Mouse (Mus musculus): Measurements from ENCODE around the gene Sergef.
A peak's percentile ranks its signal among the peaks of the same experiment; 100 is the strongest.

Gene Sergef

GRCm38 (mm10) chr7:46615256-46615977 lies 24.2 kb downstream of the Sergef start:
- peak; percentile 98 for DNase-seq

GRCm38 (mm10) chr7:46614263-46614662 lies 25.3 kb downstream of the Sergef start:
- peak; percentile 89 for DNase-seq

- DNase-seq: peak; percentile 91
These were observed 26.5 kb downstream of the Sergef start for GRCm38 (mm10) chr7:46613091-46613490.

GRCm38 (mm10) chr7:46612421-46612937 lies 27.1 kb downstream of the Sergef start:
- DNase-seq: peak; percentile 90

- DNase-seq: no peak
These were observed 27.6 kb downstream of the Sergef start for GRCm38 (mm10) chr7:46611970-46612369.

- DNase-seq: no peak
These were observed 30.3 kb downstream of the Sergef start for GRCm38 (mm10) chr7:46609317-46609716.

- peak; percentile 93 for DNase-seq
These were observed 32.1 kb downstream of the Sergef start for GRCm38 (mm10) chr7:46607428-46608055.

- DNase-seq: no peak
These were observed 32.6 kb downstream of the Sergef start for GRCm38 (mm10) chr7:46607031-46607426.

- DNase-seq: peak; percentile 94
These were observed 33.1 kb downstream of the Sergef start for GRCm38 (mm10) chr7:46606391-46607030.

- DNase-seq: peak; percentile 96
These were observed 36.6 kb downstream of the Sergef start for GRCm38 (mm10) chr7:46603051-46603450.

- no peak for DNase-seq
These were observed 37.5 kb downstream of the Sergef start for GRCm38 (mm10) chr7:46602079-46602478.

- DNase-seq: no peak
These were observed 38.5 kb downstream of the Sergef start for GRCm38 (mm10) chr7:46601097-46601496.

GRCm38 (mm10) chr7:46597006-46597405 lies 42.6 kb downstream of the Sergef start:
- no peak for DNase-seq

- DNase-seq: no peak
These were observed 48.1 kb downstream of the Sergef start for GRCm38 (mm10) chr7:46591546-46591945.

- no peak for DNase-seq
These were observed 50.4 kb downstream of the Sergef start for GRCm38 (mm10) chr7:46589181-46589580.

- no peak for DNase-seq
These were observed 51.6 kb downstream of the Sergef start for GRCm38 (mm10) chr7:46588005-46588404.

GRCm38 (mm10) chr7:46587466-46587865 lies 52.1 kb downstream of the Sergef start:
- no peak for DNase-seq

GRCm38 (mm10) chr7:46586621-46587216 lies 52.9 kb downstream of the Sergef start:
- DNase-seq: no peak

GRCm38 (mm10) chr7:46582750-46583149 lies 56.9 kb downstream of the Sergef start:
- DNase-seq: no peak

GRCm38 (mm10) chr7:46581358-46581930 lies 58.2 kb downstream of the Sergef start:
- no peak for DNase-seq

- no peak for DNase-seq
These were observed 61.5 kb downstream of the Sergef start for GRCm38 (mm10) chr7:46578091-46578490.

- DNase-seq: no peak
These were observed 63.7 kb downstream of the Sergef start for GRCm38 (mm10) chr7:46575897-46576296.
